Mouse (Mus musculus) T-helper 2 cell (primary cell): Measurements from ENCODE around the gene Rptor.

Experiments
- in situ Hi-C: fragments of 300-600 bp; cut with MboI, MseI; formaldehyde crosslinking; loops from one replicate; pipeline ENCODE4 v1.15.1; 2025; ENCODE audit warnings: high pct_unique_total_duplicates

Rptor gene

DNA sequence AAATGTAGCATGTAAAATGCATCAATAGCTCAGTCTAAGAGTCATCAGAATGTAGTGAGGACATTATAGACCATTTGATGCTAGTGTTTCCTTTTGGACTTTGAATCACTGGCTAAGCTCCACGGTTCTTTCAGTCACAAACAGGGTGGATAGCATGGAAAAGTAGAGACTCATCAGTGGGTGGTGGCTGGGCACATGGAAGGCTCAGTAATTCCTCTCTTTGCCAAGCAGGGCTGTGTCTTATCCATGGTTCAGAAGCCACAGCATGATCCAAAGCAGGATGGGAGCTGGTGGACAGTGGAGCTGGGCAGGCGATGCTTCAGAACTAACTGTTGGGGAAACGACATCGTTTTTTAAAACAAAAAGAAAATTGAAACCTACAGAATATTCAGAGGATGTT lies 179.0 kb downstream of the Rptor start:
- in situ Hi-C loops, result no loop called here

DNA sequence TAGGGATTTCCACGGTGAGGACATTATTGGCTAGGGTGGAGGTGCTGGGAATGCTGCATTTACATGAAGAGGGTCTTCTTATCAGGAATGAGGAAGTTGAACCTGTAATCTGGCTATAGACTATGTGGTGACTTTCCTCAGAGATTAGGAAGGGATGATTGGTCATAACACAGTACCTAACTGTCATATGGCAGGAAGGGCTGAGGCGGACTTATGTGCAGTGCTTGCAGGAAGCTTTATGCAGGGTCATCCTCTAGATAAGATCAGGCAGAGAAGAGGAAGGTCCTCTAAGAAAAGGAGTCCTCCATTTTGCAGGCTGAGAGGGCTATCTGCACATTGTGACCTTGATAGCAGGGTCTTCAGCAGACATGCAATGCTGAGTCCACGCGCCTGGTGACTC lies 180.9 kb downstream of the Rptor start:
- in situ Hi-C loops, result no loop called here

DNA sequence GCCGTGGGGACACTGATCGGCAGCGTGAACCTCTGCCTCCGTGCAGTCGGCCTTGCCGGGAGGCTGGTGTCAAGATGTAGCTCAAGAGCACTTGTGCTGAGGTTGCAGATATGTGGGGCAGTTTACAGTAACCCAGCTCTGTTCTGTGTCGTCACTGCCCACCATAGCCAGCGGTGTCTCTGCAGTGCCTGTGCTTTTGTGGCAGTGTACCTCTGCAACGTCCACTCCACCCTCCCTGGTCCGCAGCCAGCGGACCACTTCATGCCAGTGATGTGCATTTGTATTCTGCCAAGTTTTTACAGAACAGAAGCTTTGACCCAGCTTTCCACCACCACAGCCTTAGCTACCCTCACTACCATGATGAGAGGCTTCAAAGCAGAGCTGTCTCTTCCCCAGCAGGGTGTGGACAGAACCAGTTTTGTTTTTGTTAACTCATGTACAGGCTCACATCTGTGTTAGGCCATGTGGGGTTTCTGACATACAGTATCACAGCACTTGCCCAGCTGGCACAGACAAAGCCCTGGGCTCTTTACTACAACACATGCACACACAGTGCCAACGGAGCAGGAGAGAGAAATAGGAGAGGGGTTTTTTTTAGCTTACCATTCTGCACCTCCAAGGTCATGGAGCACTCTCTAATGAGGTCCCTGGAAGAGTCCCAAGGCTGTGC lies 182.1 kb downstream of the Rptor start:
- in situ Hi-C loops, result no loop called here

DNA sequence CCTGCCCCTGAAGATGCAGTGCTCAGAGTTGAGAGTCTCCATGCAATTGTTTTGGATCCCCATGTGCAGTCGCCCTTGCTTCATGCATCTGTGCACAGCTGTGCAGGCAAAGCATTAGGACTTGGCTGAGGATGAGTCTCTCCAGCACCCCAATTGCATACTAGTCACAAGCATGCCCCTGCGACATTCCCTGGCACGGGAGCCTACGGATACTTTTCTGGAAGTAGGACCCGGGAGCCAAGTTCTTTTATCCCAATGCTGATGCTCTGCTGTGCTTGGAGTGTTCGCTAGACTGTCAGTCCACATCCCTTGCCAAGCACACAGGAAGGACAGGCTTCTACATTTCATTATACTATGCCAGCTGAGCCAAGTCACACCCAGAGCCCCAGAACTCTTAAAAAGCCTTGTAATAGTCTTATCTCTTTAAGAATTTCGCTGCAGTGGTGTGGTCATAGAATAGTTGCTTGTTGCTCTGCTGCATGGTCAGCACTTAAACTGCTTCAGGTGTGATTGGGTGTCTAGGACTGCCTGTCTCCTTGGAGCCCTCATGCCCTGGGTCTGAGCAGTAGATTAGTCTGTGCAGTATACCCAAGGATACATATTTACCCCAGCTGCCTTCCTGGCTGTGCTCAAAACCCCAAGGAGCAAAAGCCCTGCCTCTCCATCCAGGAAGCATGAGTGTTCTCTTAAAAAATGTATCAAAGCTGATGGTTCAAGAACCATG lies 183.1 kb downstream of the Rptor start:
- in situ Hi-C loops, result no loop called here

DNA sequence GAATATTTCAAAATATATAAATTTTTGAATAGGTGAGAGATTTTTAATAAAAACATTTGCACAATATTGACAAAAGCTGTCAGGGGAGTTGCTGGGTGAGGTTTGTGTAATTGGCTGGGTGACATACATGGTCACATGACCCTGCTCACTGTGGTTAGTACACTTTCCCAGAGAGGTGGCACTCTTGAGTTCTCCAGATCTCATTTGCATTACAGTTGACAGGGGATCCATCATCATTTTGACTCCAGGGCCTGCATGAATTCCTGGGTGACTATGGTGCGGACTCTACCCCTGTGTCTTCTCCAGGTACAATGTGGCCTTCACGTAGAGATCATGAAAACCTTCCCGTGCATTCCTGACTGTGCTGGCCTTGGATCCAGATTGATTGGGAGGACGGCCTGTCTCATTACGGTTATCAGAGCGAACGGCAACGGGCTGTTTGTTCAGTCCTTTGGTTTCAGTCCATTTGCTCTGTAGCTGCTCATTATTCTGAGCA lies 183.7 kb downstream of the Rptor start:
- in situ Hi-C loops, result no loop called here

DNA sequence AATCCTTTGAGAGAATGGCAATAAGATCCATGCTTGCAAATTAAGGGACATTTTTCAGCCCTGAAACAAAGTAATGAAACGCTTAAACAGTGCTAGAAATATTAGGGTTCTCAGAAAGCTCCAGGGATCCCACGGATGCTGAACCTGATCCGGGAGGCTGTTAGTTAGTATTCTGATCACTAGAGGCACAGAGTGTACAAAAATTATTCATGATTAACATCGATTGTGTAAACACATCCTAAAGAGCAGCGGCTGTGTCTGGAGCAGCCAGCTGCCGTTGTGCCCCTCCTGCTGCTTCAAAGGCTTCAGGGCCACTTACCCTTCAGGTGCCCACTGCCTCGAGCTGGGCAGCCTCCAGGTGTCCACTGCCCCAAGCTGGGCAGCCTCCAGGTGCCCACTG lies 185.8 kb downstream of the Rptor start:
- in situ Hi-C loops, result no loop called here

DNA sequence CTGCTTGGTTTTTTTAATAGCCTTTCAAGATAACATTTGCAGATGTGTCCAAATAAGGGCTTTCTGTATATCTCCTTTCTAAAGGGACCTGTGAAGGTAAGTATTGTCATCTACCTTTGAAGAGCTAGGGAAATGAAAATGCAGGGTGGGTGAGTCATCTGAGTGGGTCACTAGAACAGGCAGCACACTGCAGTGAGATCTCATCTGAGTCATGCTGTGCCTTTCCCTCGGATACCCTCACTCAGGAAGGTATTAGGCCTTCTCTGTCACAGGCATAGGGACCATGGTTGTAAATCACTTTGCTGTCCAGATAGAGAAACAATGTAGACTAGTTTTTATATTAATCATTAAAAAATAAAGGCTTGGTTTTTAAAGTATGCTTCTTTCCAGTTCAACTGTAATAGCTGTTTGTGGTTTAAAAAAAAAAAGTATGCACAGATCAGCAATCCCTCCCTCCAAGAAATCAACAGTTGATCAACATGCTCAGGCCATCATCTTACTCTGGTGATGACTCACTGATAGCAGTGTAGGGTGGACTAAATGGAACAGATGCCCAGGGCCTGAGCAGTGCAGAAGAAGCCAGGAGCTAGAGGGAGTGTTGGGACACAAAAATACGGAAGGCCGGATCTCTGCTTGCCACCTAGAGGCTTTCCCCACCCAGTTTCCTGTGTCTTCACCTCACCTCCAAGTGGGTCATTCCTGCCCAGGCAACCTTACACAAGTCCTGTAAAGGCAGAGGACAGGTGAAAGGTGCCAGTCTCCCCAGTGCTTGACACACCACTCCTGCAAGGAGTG lies 186.4 kb downstream of the Rptor start:
- in situ Hi-C loops, result no loop called here

DNA sequence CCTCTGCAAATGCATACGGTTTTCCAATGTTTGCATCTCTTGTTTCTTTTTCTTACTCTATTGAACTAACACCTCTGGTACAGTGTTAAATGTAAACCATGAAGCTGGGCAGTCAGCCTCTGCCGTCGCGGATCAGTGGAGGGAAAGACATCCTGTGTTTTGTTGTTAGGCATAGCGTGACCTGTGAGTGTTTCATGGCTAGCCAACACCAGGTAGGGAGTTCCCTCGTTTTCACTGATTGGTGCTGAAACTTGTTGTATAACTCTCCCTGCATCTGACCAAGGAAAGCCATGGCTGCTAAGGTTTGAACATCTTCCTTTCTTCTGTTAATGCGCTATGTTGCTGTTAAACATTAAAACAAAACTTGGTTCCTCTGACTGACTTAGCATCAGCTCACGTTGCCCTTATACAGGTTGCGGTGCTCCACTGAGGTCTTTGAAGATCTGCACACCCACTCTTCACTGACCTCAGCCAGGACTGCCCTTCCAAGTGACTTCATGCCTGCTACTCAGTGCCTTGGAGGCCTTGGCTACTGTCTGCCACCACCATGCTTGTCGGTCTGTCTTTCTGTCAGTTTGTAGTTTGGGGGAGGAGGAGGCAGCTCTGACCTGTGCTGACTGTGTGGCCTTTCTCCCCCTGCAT lies 189.3 kb downstream of the Rptor start:
- in situ Hi-C loops, result no loop called here

DNA sequence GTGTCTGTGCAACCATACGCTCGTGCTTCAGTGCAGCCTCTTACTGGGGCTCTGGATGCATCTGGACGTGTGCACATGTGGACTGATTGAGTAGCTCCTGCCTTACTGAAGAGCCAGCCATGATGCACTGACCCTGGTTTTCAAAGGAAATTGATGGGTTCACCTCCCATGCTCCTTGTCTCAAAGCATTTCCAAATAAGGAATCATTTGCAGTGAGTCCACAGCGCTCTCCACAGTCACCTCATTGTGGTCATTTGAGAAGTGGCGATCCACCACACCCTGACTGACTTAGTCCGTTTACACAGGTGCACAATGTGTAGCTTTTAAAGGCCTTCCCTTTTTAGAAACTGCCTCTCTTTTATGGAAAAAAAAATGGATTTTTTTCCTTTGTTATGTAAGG lies 190.7 kb downstream of the Rptor start:
- in situ Hi-C loops, result no loop called here

DNA sequence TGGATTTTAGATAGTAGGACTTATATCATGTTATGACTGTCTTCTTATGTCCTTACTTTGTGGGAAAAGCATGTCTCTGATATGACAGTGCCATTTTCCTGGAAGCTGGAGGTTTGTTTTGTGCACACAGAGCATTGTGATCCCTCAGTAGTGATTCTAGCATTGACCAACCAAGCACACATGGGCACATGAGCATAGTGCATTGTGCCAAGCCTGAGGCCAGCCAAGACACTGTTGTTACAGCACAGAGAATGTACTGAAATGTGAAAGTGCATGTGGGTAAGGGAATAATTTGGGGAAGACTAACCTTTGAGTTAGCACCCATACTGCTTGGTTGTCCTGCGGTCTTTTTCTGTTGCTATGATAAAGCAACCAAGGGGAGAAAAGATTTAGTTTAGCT lies 191.3 kb downstream of the Rptor start:
- in situ Hi-C loops, result no loop called here

DNA sequence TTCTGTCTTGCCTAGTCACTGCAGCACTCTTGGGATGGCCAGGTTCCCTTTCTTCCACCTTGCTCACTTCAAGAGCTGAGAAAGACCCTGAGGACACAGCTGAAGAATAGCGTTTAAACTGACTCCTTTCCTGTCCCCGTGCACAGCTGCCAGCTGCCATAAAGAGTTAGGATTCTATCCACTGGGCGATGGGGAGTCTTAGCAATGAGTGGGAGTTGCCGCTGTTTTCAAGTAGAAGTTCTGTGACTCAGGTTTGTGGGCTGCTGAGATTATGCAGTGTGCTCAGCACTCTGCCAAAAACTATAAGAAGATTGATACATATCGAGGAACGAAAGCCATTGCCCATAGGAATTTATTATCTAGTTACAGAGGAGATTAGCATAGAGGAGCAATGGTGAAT lies 192.0 kb downstream of the Rptor start:
- in situ Hi-C loops, result no loop called here

DNA sequence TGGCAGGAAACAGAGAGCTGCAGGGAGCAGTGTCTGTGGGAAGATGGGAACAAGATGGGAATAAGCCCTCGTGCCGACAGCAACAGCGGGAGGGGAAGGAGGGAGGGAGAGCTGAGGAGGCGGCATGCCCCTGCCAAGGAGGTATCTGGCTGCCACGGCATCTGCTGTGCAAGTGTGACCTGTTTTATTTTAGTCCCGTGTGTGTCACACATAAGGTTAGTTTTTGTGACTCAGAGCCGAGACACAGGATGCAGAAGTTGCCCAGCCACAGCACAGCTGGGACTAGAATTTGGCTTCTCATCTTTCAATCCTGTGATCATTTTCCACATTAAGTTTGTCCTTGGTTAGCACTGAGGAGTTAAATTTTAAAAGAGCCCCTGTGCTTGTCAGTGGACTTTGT lies 193.7 kb downstream of the Rptor start:
- in situ Hi-C loops, result no loop called here

DNA sequence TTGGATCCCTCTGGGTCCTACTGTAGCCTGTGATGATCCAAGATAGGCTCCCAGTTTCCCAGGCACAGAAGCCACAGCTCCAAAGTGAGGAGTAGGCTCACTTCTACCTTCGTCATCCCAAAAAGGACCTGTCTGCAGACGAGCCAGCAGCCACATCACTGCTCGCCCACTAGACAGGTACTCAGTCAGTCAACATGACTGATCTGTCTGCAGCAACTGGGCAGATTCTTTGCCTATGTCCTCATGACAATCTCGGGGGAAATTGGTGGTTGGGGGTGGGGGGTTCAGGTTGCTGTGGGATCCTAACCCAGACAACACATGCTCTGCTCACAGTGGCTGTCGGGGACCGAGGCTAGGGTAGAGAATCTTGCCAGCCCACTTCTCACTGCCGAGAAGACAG lies 194.1 kb downstream of the Rptor start:
- in situ Hi-C loops, result no loop called here

DNA sequence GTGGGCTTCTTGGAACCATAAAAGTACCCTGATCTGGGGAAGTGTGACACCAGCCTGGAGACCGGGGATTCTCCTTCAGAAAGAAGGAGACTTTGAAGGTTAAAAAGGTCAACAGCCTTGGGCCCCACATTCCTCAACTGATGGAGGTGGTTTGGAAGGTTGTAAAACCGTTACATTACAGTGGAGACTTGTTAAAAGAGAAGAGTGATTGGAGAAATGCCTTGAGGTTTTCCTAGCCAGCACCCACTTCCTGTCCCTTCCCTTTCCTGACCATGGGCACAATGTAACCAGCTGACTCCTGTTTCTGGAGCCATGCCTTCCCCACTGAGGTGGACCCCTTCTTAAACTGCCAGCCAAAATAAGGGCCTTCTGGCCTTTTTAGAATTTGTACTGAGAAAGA lies 196.8 kb downstream of the Rptor start:
- in situ Hi-C loops, result no loop called here

DNA sequence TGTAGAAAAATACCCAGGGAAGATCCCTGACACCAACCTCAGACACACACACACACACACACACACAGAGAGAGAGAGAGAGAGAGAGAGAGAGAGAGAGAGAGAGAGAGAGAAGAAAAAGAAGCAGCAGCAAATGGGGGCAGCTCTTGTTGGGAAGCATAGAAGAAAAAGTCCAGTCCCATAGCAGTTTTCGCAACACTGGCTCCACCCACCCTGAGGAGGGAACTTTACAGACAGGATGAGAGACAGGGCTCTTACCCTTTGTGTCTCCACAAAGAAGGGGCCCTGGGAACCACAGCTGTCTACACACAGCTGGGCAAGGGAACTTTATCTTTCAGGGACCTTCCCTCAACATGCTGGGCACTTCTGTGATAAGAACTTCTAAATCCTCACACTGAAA lies 199.2 kb downstream of the Rptor start:
- in situ Hi-C loops, result no loop called here

DNA sequence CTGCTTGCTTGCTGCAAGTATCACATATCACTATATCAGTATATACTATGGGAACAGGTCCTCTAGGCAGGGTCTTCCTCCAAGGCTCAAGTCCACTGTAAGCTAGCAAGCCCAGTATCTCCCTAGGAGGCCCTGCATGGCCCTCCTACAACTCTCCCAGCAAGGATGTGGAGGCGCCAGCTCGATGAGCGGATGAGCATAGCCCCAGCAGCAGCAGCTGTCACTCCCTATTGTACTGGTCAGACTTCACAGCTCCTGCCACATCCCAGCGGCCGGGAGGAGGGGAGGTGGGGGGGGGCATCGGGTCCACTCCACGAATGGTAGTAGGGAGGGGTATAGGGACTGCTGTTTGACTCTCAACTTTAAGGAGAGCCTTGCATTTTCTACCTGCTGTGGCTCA lies 200.2 kb downstream of the Rptor start:
- in situ Hi-C loops, result no loop called here

DNA sequence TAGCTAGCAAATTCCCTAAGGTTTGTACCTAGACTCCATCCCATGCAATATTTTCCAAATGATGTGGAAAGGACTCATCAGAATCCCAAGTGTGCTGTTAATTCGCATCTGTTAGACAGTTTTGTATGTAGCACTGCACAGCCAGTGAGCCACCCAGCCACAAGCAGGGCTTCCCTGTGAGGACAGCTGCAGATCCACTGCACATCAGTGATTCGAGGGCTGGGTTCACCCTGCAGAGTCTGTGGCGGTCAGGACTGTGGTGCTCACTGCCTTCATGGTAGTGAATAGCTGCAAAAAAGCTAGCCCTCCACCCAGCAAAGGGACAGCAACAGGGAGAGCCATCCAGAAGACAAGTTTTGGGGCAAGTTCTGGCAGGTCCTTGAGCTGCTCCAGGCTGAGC lies 201.7 kb downstream of the Rptor start:
- in situ Hi-C loops, result no loop called here

DNA sequence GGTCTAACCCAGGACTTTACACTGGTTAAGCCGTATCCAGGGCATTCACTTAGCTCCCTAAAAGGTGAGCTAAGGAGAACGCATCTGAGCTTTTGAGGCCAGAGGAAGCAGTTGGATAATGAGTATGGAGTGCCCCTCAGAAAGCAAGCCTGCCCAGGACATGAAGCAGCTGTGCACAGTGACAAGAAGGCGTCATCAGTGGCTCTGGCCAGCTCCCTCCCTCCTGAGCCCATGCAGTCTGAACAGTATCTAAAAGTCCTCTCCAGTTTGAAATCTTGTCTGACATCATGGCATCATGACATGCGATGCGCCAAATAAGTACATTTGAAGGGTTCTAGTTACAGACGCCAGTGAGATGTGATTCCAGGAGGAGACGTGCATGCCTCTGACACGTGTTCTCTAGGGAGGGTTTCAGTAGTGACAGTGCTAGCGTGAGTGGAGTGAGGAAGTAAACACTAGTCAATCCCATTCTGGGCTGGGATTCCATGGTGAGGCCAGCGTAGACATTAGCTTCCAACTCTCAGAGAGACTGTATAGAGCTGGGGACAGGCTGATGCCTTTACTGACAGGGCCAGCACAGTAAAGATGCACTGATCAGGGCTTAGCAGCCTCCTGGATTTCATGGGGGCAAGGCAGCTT lies 202.5 kb downstream of the Rptor start:
- in situ Hi-C loops, result no loop called here

DNA sequence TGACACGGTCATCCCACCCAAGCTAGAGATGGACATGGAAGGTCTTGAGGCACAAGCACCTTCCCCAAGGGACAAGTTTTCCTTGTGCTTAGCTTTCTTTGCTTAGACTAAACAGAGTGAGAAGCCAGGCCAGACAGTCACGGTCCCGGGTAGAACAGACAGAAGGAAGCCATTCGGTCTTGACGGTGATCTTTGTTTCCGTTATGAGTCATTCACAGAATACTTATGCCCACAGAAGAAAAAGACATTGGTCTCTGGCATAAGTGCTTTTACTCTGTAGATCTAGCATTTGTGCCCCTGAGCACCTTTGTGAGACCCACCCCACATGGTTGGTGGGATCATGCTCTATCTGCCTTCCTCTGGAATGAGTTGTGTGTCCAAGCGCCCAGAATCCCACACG lies 203.8 kb downstream of the Rptor start:
- in situ Hi-C loops, result no loop called here

DNA sequence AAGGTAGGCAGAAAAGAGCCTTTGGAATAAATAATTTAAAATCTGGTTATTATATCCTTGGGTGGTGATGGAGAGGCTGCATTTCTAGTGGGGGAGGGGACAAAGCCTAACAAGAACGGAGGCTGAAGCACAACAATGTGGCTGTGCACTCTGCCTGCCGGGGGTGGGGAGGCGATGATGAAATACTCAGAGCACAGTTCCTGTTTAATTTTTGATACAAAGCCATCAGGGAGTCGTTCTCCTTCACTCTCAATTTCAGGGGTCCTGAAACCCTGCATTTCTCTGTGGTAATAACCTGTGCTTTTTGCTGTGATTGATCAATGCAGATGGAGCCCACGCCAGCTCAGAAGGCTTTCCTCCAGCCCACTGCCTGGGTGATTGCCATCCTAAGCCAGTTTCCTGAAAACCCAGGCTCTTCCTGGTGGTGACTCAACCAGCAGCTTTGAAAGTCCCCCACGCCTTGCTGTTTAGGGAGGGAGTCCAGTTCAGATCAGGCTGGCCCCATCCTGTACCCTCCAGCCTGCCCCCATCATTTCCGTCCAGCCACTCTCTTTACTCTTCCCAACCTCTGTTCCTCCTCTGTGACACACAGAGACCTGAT lies 204.8 kb downstream of the Rptor start:
- in situ Hi-C loops, result no loop called here

DNA sequence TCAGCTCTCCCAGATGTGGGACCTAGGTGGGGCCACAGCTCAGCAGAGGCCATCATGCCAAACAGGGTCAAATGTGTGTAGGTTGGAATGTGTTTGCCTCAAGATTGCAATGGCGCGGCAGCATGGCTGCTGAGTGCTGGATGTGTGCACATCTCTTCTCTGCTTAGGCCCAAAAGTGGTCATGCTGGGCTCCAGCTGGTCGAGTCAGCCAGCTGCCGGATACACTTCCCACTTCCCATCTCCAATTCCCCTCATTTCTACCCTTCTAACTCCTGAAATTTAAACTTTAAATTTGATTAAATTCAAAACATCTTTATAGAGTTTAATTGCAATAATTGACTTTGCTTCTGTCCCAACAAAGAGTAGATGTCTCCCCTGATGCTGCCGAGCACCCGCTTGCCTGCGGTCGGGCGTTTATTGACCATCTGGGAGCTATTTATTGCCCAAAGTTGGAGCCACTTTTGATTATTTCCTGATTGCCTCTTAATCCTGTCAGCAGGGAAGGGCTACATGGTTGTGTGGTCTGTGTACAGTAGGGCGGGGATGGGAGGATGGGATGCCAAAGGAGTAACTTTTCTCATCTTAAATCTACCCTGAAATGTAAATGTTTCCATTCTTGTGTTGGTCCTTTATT lies 206.1 kb downstream of the Rptor start:
- in situ Hi-C loops, result no loop called here
